Mouse (Mus musculus): ENCODE data around the gene Fahd1.

GRCm38 (mm10) chr17:24841133-24841532 lies 9.0 kb downstream of the Fahd1 start:
- TF ChIP-seq CTCF (IDR thresholded peaks at IDR 0.05) (peak; percentile 69), EP300 (IDR thresholded peaks at IDR 0.05) (no peak)
